ENCODE assay signal across 21 mouse cellular contexts in genomic region chr12:119890030-119890429, GRCm38 (mm10). TPM values are rescaled to one million over a fixed set of nuclear protein-coding genes. Genes with fewer than 3 reads are reported as not detected.
DNase-seq lines count a peak whose midpoint lies in the region; ATAC-seq and TF ChIP-seq lines count a peak whose summit lies in the region.
"Had no signal": no experiment of that assay in that cellular context is flagged by ENCODE, and none has a peak within 500 bp of the region (broad histone marks: within the 10 kb centered on the region; RNA-seq: fewer than 3 reads in every experiment).

No protein-coding gene starts in this region.

- WGBS in forebrain, embryonic 13.5 days = 64% methylated on average over 1 of the region's 1 CpGs
- 74% methylated on average over 1 of the region's 1 CpGs for WGBS in forebrain, embryonic 11.5 days
- 61% methylated on average over 1 of the region's 1 CpGs for WGBS in forebrain, embryonic 16.5 days

- intact Hi-C loops in left cerebral cortex, postnatal 36 days (cut with DNase I) = no loop called here

- no peak for DNase-seq in forebrain, embryonic 11.5 days (ENCODE audit: low spot score)
- peak; percentile 1 to 9 for DNase-seq in layer of hippocampus, adult 2 months (ENCODE audit: low spot score in 2 of 2)
- DNase-seq in layer of hippocampus, adult 8-10 months (ENCODE audit: low spot score in 2 of 2) = no peak
- peak; percentile 2 for DNase-seq in brain, adult 2 months (ENCODE audit: low read depth, low spot score)
- DNase-seq in left cerebral cortex, postnatal 36 days (ENCODE audit: low spot score in 2 of 2) = no peak
- DNase-seq: adrenal gland, postnatal 10 days; cerebellum, adult 2 months; cerebellum, postnatal 25 days; gastrocnemius, postnatal 14 days; heart, adult 2 months had no signal

- no peak overlapping the region for H3K4me2 ChIP-seq in forebrain, embryonic 13.5 days
- H3K4me2 ChIP-seq in forebrain, embryonic 11.5 days (ENCODE audit: low read depth, low read length, severe bottlenecking) = no peak overlapping the region
- H3K4me2 ChIP-seq in forebrain, embryonic 16.5 days (ENCODE audit: low read length) = no peak overlapping the region
- H3K4me2 ChIP-seq: embryonic facial prominence, embryonic 13.5 days; heart, embryonic 12.5 days; hindbrain, embryonic 14.5 days had no signal

- no peaks in the 10 kb centered on the region for H3K36me3 ChIP-seq in forebrain, embryonic 13.5 days (ENCODE audit: poor library complexity, severe bottlenecking)
- H3K36me3 ChIP-seq in forebrain, embryonic 11.5 days (ENCODE audit: control insufficient read depth, insufficient read depth, low read length) = no peaks in the 10 kb centered on the region
- no peaks in the 10 kb centered on the region for H3K36me3 ChIP-seq in forebrain, embryonic 16.5 days (ENCODE audit: control insufficient read depth, insufficient read depth)
- H3K36me3 ChIP-seq: embryonic facial prominence, embryonic 13.5 days; heart, embryonic 12.5 days; hindbrain, embryonic 10.5 days had no signal

- no peaks in the 10 kb centered on the region for H3K27me3 ChIP-seq in forebrain, embryonic 13.5 days
- no peaks in the 10 kb centered on the region for H3K27me3 ChIP-seq in forebrain, embryonic 11.5 days (ENCODE audit: control insufficient read depth, insufficient read depth, low read length)
- no peaks in the 10 kb centered on the region for H3K27me3 ChIP-seq in forebrain, embryonic 16.5 days (replicated peaks; ENCODE audit: control insufficient read depth, insufficient read depth, low read length)
- H3K27me3 ChIP-seq: embryonic facial prominence, embryonic 13.5 days; heart, embryonic 12.5 days had no signal

- ATAC-seq in forebrain, embryonic 13.5 days = peak; percentile 21; the same call in 1 of the 2 replicates
- no peak for ATAC-seq in forebrain, embryonic 11.5 days (replicated peaks; ENCODE audit: low FRiP score)
- ATAC-seq in forebrain, embryonic 16.5 days = peak; percentile 90
- ATAC-seq: inflammation-experienced regulatory T-cells, adult 6 months; intestine, postnatal 0 days had no signal

- TF ChIP-seq CTCF in layer of hippocampus, adult 2 months (conservative IDR thresholded peaks at IDR 0.05) = no peak

- no peaks in the 10 kb centered on the region for H3K4me1 ChIP-seq in forebrain, embryonic 13.5 days
- no peaks in the 10 kb centered on the region for H3K4me1 ChIP-seq in forebrain, embryonic 11.5 days (replicated peaks; ENCODE audit: control insufficient read depth, insufficient read depth, low read length)
- H3K4me1 ChIP-seq in forebrain, embryonic 16.5 days (replicated peaks; ENCODE audit: control insufficient read depth, insufficient read depth, low read length) = no peaks in the 10 kb centered on the region
- H3K4me1 ChIP-seq: embryonic facial prominence, embryonic 13.5 days; heart, embryonic 12.5 days; hindbrain, embryonic 10.5 days had no signal

- no peak overlapping the region for H3K9ac ChIP-seq in forebrain, embryonic 13.5 days
- no peak overlapping the region for H3K9ac ChIP-seq in forebrain, embryonic 11.5 days (ENCODE audit: low read length)
- no peak overlapping the region for H3K9ac ChIP-seq in forebrain, embryonic 16.5 days (replicated peaks; ENCODE audit: low read depth, low read length)
- H3K9ac ChIP-seq: embryonic facial prominence, embryonic 13.5 days; heart, embryonic 12.5 days; hindbrain, embryonic 14.5 days had no signal

- no peak overlapping the region for H3K27ac ChIP-seq in forebrain, embryonic 13.5 days
- no peak overlapping the region for H3K27ac ChIP-seq in forebrain, embryonic 11.5 days (ENCODE audit: low read depth, low read length)
- no peak overlapping the region for H3K27ac ChIP-seq in layer of hippocampus, adult 2 months
- H3K27ac ChIP-seq in forebrain, embryonic 16.5 days (ENCODE audit: low read length) = no peak overlapping the region
- H3K27ac ChIP-seq: embryonic facial prominence, embryonic 13.5 days; heart, adult 2 months; hindbrain, embryonic 10.5 days; hindbrain, embryonic 14.5 days had no signal

- H3K9me3 ChIP-seq in forebrain, embryonic 13.5 days (replicated peaks) = no peaks in the 10 kb centered on the region
- no peaks in the 10 kb centered on the region for H3K9me3 ChIP-seq in forebrain, embryonic 11.5 days (ENCODE audit: control insufficient read depth, low read length)
- no peaks in the 10 kb centered on the region for H3K9me3 ChIP-seq in forebrain, embryonic 16.5 days (ENCODE audit: control insufficient read depth, low read length)
- H3K9me3 ChIP-seq: embryonic facial prominence, embryonic 13.5 days; heart, embryonic 12.5 days; hindbrain, embryonic 10.5 days had no signal

- no peak overlapping the region for H3K4me3 ChIP-seq in forebrain, embryonic 13.5 days
- no peak overlapping the region for H3K4me3 ChIP-seq in forebrain, embryonic 11.5 days (ENCODE audit: low read depth, low read length)
- H3K4me3 ChIP-seq in layer of hippocampus, adult 2 months = no peak overlapping the region
- H3K4me3 ChIP-seq in forebrain, embryonic 16.5 days (replicated peaks; ENCODE audit: low read length) = no peak overlapping the region
- H3K4me3 ChIP-seq: embryonic facial prominence, embryonic 13.5 days; heart, adult 2 months; heart, embryonic 12.5 days; hindbrain, embryonic 10.5 days had no signal

RNA-seq across cellular contexts. Expression of gene Tmem196, which starts 55.6 kb away (rescaled TPM):
- 3.7 and 5.3 TPM in 2 replicates for polyA plus RNA-seq in forebrain, embryonic 13.5 days (2015; fragmentation: Nextera tagmentation; extraction: Ambion mirVana)
- polyA plus RNA-seq in forebrain, embryonic 11.5 days (2014; fragmentation: Nextera tagmentation; extraction: Ambion mirVana) = 1.2 and 1.8 TPM in 2 replicates
- total RNA-seq in layer of hippocampus, adult 2 months (2021) = 10 to 100 TPM in 1 of 2 experiments, 1 to 10 TPM in 1; 8.3 to 10.4 TPM
- 1 to 10 TPM; 8.3 to 9.5 (median 8.8) TPM for total RNA-seq in layer of hippocampus, adult 8-10 months (2022)
- 6.8 and 9.8 TPM in 2 replicates for polyA plus RNA-seq in forebrain, embryonic 16.5 days (2015; fragmentation: Nextera tagmentation; extraction: Ambion mirVana)
- total RNA-seq in left cerebral cortex, postnatal 36 days (2021) = 10 to 100 TPM; 32.7 to 36.0 TPM
- total RNA-seq: gastrocnemius, adult 18-20 months; MEL had no signal
- polyA plus RNA-seq: C2C12; inflammation-experienced regulatory T-cells, adult 6 months had no signal

Comparison
In these comparisons a context has a peak if more than half of its experiments do, and no peak if none do; other contexts are left out.
1. DNase-seq: peak in layer of hippocampus, adult 2 months (2 of 2) and brain, adult 2 months (single experiment); none in forebrain, embryonic 11.5 days (single experiment), layer of hippocampus, adult 8-10 months (0 of 2) and left cerebral cortex, postnatal 36 days (0 of 2).